In genomic region chr13:28950266-28950622, GRCm38 (mm10) we compare ENCODE assay signal across 8 mouse cellular contexts. TPM values are rescaled to one million over a fixed set of nuclear protein-coding genes. Genes with fewer than 3 reads are reported as not detected.
DNase-seq lines count a peak whose midpoint lies in the region; ATAC-seq and TF ChIP-seq lines count a peak whose summit lies in the region.

No protein-coding gene starts in this region.

- peak; percentile 53 for TF ChIP-seq CTCF in left cerebral cortex, adult 2 months (IDR thresholded peaks at IDR 0.05)

- no peaks in the 10 kb centered on the region for H3K9me3 ChIP-seq in embryonic facial prominence, embryonic 12.5 days
- H3K9me3 ChIP-seq in intestine, embryonic 16.5 days (ENCODE audit: control insufficient read depth, low read length): no peaks in the 10 kb centered on the region

- peak overlapping the region; percentile 79 for H3K4me3 ChIP-seq in left cerebral cortex, adult 2 months
- peak overlapping the region; percentile 98 for H3K4me3 ChIP-seq in embryonic facial prominence, embryonic 12.5 days
- peak overlapping the region; percentile 91 for H3K4me3 ChIP-seq in intestine, embryonic 16.5 days (ENCODE audit: low read length)

- DNase-seq in left cerebral cortex, adult 2 months (ENCODE audit: extremely low spot score in 1 of 2, low spot score in 2 of 2): no peak
- no peak for DNase-seq in left cerebral cortex, adult 18-20 months (ENCODE audit: low spot score in 2 of 2)
- peak; percentile 60 for DNase-seq in naive thymus-derived CD4-positive, alpha-beta T cell, adult 2 months (ENCODE audit: low read depth)
- DNase-seq in gastrocnemius, postnatal 25 days: no peak
- no peak for DNase-seq in left cerebral cortex, postnatal 4 days
- DNase-seq in gastrocnemius, postnatal 10 days: no peak

- peaks cover 19% of the 10 kb centered on the region for H3K4me1 ChIP-seq in embryonic facial prominence, embryonic 12.5 days
- peaks cover 7% of the 10 kb centered on the region for H3K4me1 ChIP-seq in intestine, embryonic 16.5 days (ENCODE audit: control insufficient read depth, insufficient read depth, low read length)

- H3K4me2 ChIP-seq in embryonic facial prominence, embryonic 12.5 days (replicated peaks): peak overlapping the region; percentile 46
- peak overlapping the region; percentile 69 for H3K4me2 ChIP-seq in intestine, embryonic 16.5 days (ENCODE audit: low read depth, low read length)

- no peaks in the 10 kb centered on the region; the same call in 1 of the 2 replicates for H3K36me3 ChIP-seq in embryonic facial prominence, embryonic 12.5 days
- no peaks in the 10 kb centered on the region for H3K36me3 ChIP-seq in intestine, embryonic 16.5 days (ENCODE audit: control insufficient read depth, insufficient read depth, low read length)

- H3K27ac ChIP-seq in left cerebral cortex, adult 2 months: peak overlapping the region; percentile 93
- peak overlapping the region; percentile 100 for H3K27ac ChIP-seq in embryonic facial prominence, embryonic 12.5 days
- H3K27ac ChIP-seq in intestine, embryonic 16.5 days (ENCODE audit: low read length): peak overlapping the region; percentile 100

- intact Hi-C loops in left cerebral cortex, adult 2 months (cut with DNase I): loop anchor here (1.0 to 10.0 kb wide), 4 partner anchors 191 to 1135 kb away; no protein-coding TSS in a partner anchor
- intact Hi-C loops in left cerebral cortex, postnatal 4 days (cut with DNase I): loop anchor here (2.0 to 5.0 kb wide), 2 partner anchors 228 to 533 kb away; no protein-coding TSS in a partner anchor

- ATAC-seq in embryonic facial prominence, embryonic 12.5 days (ENCODE audit: insufficient number of reproducible peaks, insufficient read depth, low FRiP score, low TSS enrichment): no peak
- ATAC-seq in intestine, embryonic 16.5 days: no peak

- peak overlapping the region; percentile 100 for H3K9ac ChIP-seq in embryonic facial prominence, embryonic 12.5 days
- peak overlapping the region; percentile 99 for H3K9ac ChIP-seq in intestine, embryonic 16.5 days (ENCODE audit: low read depth, low read length)

- under 1% methylated on average over 9 of the region's 9 CpGs for WGBS in embryonic facial prominence, embryonic 12.5 days
- 0% methylated on average over 9 of the region's 9 CpGs for WGBS in intestine, embryonic 16.5 days

- H3K27me3 ChIP-seq in embryonic facial prominence, embryonic 12.5 days: no peaks in the 10 kb centered on the region
- no peaks in the 10 kb centered on the region for H3K27me3 ChIP-seq in intestine, embryonic 16.5 days (replicated peaks; ENCODE audit: control insufficient read depth, insufficient read depth, low read length)

RNA-seq across cellular contexts. Expression of gene Sox4, which starts 3.3 kb away (rescaled TPM):
- 10 to 100 TPM; 17.2 to 19.8 TPM for total RNA-seq in left cerebral cortex, adult 2 months (2021)
- 10 to 100 TPM; 13.7 to 15.5 TPM for total RNA-seq in left cerebral cortex, adult 18-20 months (2021)
- polyA plus RNA-seq in embryonic facial prominence, embryonic 12.5 days (2016; fragmentation: Nextera tagmentation; extraction: Ambion mirVana): 142 and 153 TPM in 2 replicates
- 7.8 and 13.6 TPM in 2 replicates for polyA plus RNA-seq in intestine, embryonic 16.5 days (2015; fragmentation: Nextera tagmentation; extraction: Ambion mirVana)
- total RNA-seq in gastrocnemius, postnatal 25 days (2021): 1 to 10 TPM; 4.8 to 5.3 TPM
- total RNA-seq in left cerebral cortex, postnatal 4 days (2021): 100 to 1,000 TPM; 230 to 261 TPM
- 10 to 100 TPM; 23.8 to 37.5 TPM for total RNA-seq in gastrocnemius, postnatal 10 days (2021)

Comparison
In these comparisons a context has a peak if more than half of its experiments do, and no peak if none do; other contexts are left out.
1. RNA of gene Sox4, which starts 3.3 kb away (total RNA-seq): 230 to 261 TPM in left cerebral cortex, postnatal 4 days; 23.8 to 37.5 TPM in gastrocnemius, postnatal 10 days, 17.2 to 19.8 TPM in left cerebral cortex, adult 2 months, 13.7 to 15.5 TPM in left cerebral cortex, adult 18-20 months and 4.8 to 5.3 TPM in gastrocnemius, postnatal 25 days; every median in the first group is over 4 times any median in the second.
2. Peak in every context shown above with its lines, with median percentiles within 50 percentile points of each other: H3K27ac ChIP-seq and H3K4me3 ChIP-seq.